Mouse (Mus musculus) left cerebral cortex, adult 6 months (tissue): ENCODE measurements around the gene Nsmce1. TPM values are rescaled to one million over a fixed set of nuclear protein-coding genes. Genes with fewer than 3 reads are reported as not detected.

Source experiments
- long read RNA-seq, 2 experiments: library from polyadenylated mRNA; unstranded; transcript quantifications; one replicate each; pipeline ENCODE4 v2.0.0; 2019 to 2020
- polyA plus RNA-seq: library from polyadenylated mRNA; unstranded; fragments of <200 nt; fragmentation: Nextera tagmentation; gene quantifications from 2 replicates; pipeline ENCODE4 v1.2.3, GENCODE M21; 2021

Gene Nsmce1
- 55.3 and 61.8 TPM in 2 replicates for polyA plus RNA-seq
- long read RNA-seq, experiment 1, transcript Nsmce1-201 (8 exons, 1,120 nt) = major isoform, 42 of 52 reads
- long read RNA-seq, experiment 1, partial matches to known transcripts = 5 of 52 reads
- long read RNA-seq, experiment 1, other reads (novel, unspliced or antisense) = 5 of 52 reads
- long read RNA-seq, experiment 2, transcript Nsmce1-201 (8 exons, 1,120 nt) = major isoform, 43 of 63 reads
- long read RNA-seq, experiment 2, partial matches to known transcripts = 10 of 63 reads
- long read RNA-seq, experiment 2, other reads (novel, unspliced or antisense) = 10 of 63 reads

DNA sequence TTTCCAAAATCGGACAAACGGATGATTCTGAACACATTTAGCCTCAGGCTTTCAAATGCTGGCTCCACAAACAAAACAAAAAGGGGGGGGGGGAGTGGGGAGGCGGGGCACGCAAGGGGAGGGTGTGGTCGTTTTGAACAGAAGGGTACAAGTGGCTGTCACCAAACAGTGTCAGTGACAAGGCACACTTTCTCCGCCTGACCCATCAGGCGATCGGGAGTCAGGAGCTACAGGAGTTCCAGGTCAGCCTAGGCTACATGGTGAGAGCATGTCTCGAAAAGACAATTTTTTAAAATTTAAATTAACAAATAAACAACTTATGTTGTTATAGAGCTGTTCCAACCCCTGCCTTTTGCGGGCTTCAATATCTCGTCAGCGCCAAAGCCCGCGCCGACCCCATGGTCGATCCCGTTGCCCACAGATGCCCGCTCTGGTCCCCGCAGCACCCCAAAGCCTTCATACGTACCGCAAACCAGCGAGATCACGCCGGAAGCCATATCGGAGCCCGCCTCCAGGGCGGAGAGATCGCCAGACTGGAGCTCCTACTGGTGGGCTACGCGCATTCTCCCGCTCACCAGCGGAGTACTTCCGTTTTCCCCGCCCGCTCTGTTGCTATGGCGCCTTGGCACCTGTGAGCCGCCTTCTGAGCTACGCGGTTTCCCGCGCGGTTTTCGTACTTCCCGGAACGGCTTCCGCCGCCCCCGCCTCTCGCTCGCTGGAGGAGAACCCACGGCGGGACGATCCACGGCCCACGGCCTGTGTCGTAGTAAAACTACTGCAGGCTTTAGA is at the start of gene Nsmce1:
Gene Nsmce1 (minus strand): TSS at position 650 of the 789 bp plus-strand sequence.

DNA sequence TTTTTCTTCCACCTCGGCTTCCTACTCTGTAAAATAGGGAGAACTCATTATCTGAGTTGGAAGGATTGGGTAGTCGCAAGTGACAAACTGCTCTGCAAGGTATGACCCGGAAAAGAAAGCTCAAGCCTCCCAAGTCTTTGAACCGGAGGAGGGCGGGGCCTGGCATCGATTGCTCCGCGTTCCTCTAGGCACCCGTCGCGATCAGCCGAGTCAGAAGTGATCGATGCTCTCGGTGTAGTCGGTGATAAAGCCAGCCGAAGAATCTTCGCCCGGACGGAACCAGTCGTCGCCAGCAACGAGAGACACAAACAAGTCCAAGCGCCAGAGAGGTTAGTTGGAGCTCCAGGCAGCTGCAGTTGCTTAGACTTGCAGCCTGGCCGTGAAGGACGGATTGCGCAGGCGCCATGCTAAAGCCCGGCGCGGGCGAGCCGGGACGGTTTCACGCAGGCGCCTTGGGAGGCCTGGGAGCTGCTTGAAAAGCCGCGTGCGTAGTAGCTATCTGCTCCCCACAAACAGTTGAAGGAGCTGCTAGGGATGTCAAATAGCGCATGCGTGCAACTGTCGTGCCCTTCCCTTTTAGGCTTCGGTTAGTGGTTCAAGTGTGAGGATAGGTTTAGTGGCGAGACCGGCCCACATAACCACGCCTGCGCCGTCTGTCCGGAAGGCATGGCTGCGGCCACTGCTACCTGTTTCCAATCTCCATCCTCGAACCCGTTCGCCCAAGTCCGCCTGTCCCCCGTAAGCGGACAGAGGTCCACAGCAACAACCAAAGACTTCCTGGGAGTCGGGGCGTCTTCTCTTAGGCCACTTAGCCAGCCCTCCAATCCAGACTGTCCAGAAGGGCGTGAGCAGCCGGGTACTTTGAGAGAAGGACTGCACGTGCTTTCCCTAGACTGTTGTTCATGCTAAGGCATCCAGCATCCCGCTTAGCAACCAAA is 46.7 kb downstream of the Nsmce1 start, which contains the start of gene Kdm8:
Gene Kdm8 (plus strand): TSS at position 213 of the 938 bp plus-strand sequence.

Other genes with a start within 250 kb of the Nsmce1 start
- 2.6 and 4.0 TPM in 2 replicates for gene Kdm8, start 46.9 kb downstream of the Nsmce1 start, polyA plus RNA-seq
- gene Il4ra, start 60.5 kb upstream of the Nsmce1 start, polyA plus RNA-seq = 2.5 and 2.8 TPM in 2 replicates
- gene Il21r, start 111.8 kb upstream of the Nsmce1 start, polyA plus RNA-seq = 0.64 and 1.2 TPM in 2 replicates
- gene Gtf3c1, start 216.2 kb upstream of the Nsmce1 start, polyA plus RNA-seq = 15.2 and 17.0 TPM in 2 replicates
- gene D430042O09Rik, start 216.3 kb upstream of the Nsmce1 start, polyA plus RNA-seq = 3.0 and 3.8 TPM in 2 replicates